Mouse (Mus musculus): Measurements from ENCODE around the gene Trap1. TPM values are rescaled to one million over a fixed set of nuclear protein-coding genes. Genes with fewer than 3 reads are reported as not detected.
A peak's percentile ranks its signal among the peaks of the same experiment; 100 is the strongest.

The Trap1 gene
- polyA plus RNA-seq, 1 experiment from 2014 or later = 61.2 TPM

DNA sequence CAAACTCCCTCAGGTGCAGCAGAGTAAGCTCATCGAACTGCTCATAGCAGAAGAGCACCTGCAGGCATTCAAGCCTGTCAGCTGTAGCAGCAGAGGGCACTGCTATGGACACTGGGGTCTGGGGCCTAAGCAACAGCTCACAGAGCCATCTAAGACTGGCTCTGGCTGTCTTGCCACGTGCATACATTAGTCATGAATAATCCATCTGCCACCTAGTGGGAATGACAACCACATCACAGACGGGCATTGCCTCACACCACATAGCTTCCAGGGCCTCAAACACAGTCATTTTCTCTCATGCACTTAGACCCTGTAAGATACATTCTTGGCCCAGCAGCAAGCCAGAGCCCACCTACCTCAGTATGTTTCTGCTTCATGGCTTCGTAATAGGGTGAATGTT, 32.1 kb downstream of the Trap1 start:
- Histone ChIP-seq H3K27ac (ENCODE audit: low read depth) (no peak overlapping the region), H3K27me3 (ENCODE audit: insufficient read depth, low read length) (no peaks in the 10 kb centered on the region), H3K4me2 (ENCODE audit: low read depth, low read length) (no peak overlapping the region), H3K4me3 (ENCODE audit: low read depth, low read length) (no peak overlapping the region), H3K9me3 (ENCODE audit: low read length) (no peaks in the 10 kb centered on the region), H3K36me3 (replicated peaks; ENCODE audit: insufficient read depth, low read length) (peaks cover 59% of the 10 kb centered on the region), H3K4me1 (ENCODE audit: insufficient read depth) (no peaks in the 10 kb centered on the region), H3K9ac (replicated peaks) (no peak overlapping the region)
- WGBS (ENCODE audit: insufficient replicate concordance) = 78% methylated on average over 4 of the region's 4 CpGs
- no peak for DNase-seq
- TF ChIP-seq CTCF (IDR thresholded peaks at IDR 0.05; ENCODE audit: low read depth) = peak; percentile 18
- no peak for TF ChIP-seq EP300 (IDR thresholded peaks at IDR 0.05; ENCODE audit: low read depth)
- no peak for ATAC-seq

DNA sequence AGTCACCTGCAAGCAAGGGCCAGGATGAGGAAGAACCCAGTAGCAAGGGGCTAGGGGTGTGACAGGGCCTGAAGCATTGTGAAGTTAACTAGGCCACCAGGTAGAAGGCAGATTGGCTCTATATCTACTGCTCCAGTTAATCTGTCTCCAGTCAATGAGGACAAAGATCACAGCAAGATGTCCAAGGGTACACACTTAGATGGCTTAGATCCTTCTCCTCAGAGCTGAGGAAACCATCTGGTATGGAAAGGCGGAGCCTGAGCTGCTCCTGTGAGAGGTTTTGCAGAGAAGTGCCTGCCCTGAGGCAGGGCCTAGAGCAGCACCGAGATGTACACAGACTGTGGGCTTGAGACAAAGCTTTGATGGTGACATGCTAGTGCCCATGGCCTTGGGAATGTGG, 33.5 kb downstream of the Trap1 start:
- TF ChIP-seq CTCF (IDR thresholded peaks at IDR 0.05; ENCODE audit: low read depth) (no peak), EP300 (IDR thresholded peaks at IDR 0.05; ENCODE audit: low read depth) (no peak)
- ATAC-seq (no peak), DNase-seq (no peak)
- Histone ChIP-seq H3K27me3 (ENCODE audit: insufficient read depth, low read length) (no peaks in the 10 kb centered on the region), H3K4me2 (ENCODE audit: low read depth, low read length) (no peak overlapping the region), H3K9me3 (ENCODE audit: low read length) (no peaks in the 10 kb centered on the region), H3K27ac (ENCODE audit: low read depth) (no peak overlapping the region), H3K9ac (replicated peaks) (no peak overlapping the region), H3K36me3 (replicated peaks; ENCODE audit: insufficient read depth, low read length) (peaks cover 57% of the 10 kb centered on the region), H3K4me3 (ENCODE audit: low read depth, low read length) (no peak overlapping the region), H3K4me1 (ENCODE audit: insufficient read depth) (no peaks in the 10 kb centered on the region)
- WGBS (ENCODE audit: insufficient replicate concordance) = 87% methylated on average over 2 of the region's 2 CpGs

DNA sequence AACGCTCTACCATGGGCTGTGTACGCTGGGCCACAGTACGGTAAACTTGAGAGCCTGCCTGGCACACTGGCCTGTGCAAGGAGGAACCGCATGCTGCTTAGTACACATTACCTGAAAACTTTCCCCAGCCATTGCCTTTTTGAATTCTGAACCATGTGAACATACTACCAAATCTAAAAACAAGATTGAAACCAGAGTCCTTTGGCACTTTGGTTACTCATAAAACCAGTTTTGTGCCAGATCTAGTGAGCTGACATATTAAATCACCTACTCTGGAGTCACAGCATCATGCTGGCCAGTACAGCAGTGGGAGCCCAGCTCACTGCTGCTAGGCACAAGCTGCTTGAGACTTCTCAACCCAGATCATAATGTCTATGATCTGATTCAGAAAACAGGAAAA, 36.0 kb downstream of the Trap1 start:
- TF ChIP-seq EP300 (IDR thresholded peaks at IDR 0.05; ENCODE audit: low read depth) = no peak
- no peak for TF ChIP-seq CTCF (IDR thresholded peaks at IDR 0.05; ENCODE audit: low read depth)
- peaks cover 58% of the 10 kb centered on the region for H3K36me3 ChIP-seq (replicated peaks; ENCODE audit: insufficient read depth, low read length)

DNA sequence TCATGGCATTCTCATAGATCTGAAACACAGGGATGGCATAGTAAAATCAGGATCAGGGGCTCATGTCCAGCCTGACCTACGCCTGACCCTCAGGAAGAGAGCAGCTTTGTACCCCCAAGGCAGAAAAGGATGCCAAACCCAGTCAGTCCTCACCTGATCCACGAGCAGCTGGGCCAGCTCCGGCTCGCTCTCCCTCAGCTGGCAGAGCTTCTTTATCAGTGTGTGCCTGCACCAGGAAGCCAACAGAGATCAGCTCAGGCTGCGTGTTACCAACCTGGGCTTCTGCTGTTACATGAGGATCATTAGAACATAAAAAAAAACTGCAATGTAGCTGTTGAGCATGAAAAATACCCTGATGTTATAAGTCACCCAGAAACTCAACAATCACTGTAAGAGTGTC, 37.4 kb downstream of the Trap1 start:
- Histone ChIP-seq H3K4me3 (ENCODE audit: low read depth, low read length) (no peak overlapping the region), H3K9ac (replicated peaks) (no peak overlapping the region), H3K9me3 (ENCODE audit: low read length) (no peaks in the 10 kb centered on the region), H3K27me3 (ENCODE audit: insufficient read depth, low read length) (no peaks in the 10 kb centered on the region), H3K4me2 (ENCODE audit: low read depth, low read length) (no peak overlapping the region), H3K27ac (ENCODE audit: low read depth) (no peak overlapping the region), H3K36me3 (replicated peaks; ENCODE audit: insufficient read depth, low read length) (peaks cover 52% of the 10 kb centered on the region), H3K4me1 (ENCODE audit: insufficient read depth) (no peaks in the 10 kb centered on the region)
- 80% methylated on average over 5 of the region's 5 CpGs for WGBS (ENCODE audit: insufficient replicate concordance)
- no peak for DNase-seq
- ATAC-seq = no peak
- TF ChIP-seq CTCF (IDR thresholded peaks at IDR 0.05; ENCODE audit: low read depth) (no peak), EP300 (IDR thresholded peaks at IDR 0.05; ENCODE audit: low read depth) (no peak)

More for the DNA sequence above, 36.0 kb downstream of the Trap1 start:
- Histone ChIP-seq H3K27me3 (ENCODE audit: insufficient read depth, low read length) (no peaks in the 10 kb centered on the region), H3K4me3 (ENCODE audit: low read depth, low read length) (no peak overlapping the region), H3K9ac (replicated peaks) (no peak overlapping the region), H3K9me3 (ENCODE audit: low read length) (no peaks in the 10 kb centered on the region), H3K4me2 (ENCODE audit: low read depth, low read length) (no peak overlapping the region), H3K4me1 (ENCODE audit: insufficient read depth) (no peaks in the 10 kb centered on the region), H3K27ac (ENCODE audit: low read depth) (no peak overlapping the region)
- no peak for DNase-seq
- WGBS (ENCODE audit: insufficient replicate concordance) = 88% methylated on average over 4 of the region's 4 CpGs
- ATAC-seq = no peak

DNA sequence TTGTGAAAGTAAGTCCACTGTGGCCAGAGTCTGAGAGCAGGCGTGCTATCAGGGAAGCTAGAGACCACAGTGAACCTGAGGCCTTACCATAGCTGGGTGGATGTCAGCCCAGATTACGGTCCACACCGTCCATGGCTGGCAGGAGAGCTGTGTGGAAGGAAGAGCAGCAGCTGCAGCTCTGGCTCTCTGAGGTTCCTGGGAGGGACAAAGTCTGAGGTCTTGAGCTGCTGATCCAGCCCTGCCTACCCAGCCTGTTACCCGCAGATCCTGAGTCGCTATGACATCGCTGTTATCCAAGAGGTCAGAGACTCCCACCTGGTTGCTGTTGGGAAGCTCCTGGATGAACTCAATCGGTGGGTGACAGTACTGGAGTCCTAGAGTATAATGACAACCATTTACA, 39.9 kb downstream of the Trap1 start:
- no peak overlapping the region for H3K4me2 ChIP-seq (ENCODE audit: low read depth, low read length)

DNA sequence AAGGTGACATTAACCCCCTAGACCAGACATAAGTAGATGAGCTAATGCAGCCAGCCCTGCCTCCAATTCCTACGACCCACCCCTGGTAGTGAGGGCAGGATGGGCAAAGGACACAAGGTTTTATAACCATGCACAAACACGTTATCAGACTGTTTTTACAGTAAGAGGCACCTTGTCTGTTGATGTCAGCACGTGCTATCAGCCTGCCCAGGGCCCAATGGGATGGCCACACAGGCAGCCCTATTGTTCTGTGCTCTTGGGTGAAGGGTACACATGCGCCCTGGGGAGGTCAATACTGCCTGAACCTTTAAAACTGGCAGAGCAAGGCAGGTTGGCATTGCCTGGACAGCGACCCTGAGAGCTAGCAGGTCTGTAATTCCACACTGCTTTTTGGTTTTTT, 40.8 kb downstream of the Trap1 start, which contains the start of gene Dnase1:
Dnase1 (plus strand) TSS at position 136 of the 400 bp plus-strand sequence.
- no peak within 1 kb of the TSS for H3K4me2 ChIP-seq (ENCODE audit: low read depth, low read length)
- no peak within 1 kb of the TSS; the same call in 1 of the 2 replicates for H3K27ac ChIP-seq (ENCODE audit: low read depth)
- H3K9me3 ChIP-seq (ENCODE audit: low read length) = no peaks in the 10 kb centered on the region
- peaks cover 3% of the 10 kb centered on the region for H3K4me1 ChIP-seq (ENCODE audit: insufficient read depth)
- peaks cover 33% of the 10 kb centered on the region for H3K36me3 ChIP-seq (replicated peaks; ENCODE audit: insufficient read depth, low read length)
- DNase-seq (no peak), ATAC-seq (no peak)
- whole genome bisulfite sequencing (ENCODE audit: insufficient replicate concordance) = 72% methylated on average over 5 of the region's 5 CpGs
- no peak within 1 kb of the TSS for H3K4me3 ChIP-seq (ENCODE audit: low read depth, low read length)
- H3K9ac ChIP-seq (replicated peaks) = no peak within 1 kb of the TSS
- TF ChIP-seq EP300 (IDR thresholded peaks at IDR 0.05; ENCODE audit: low read depth) = no peak
- TF ChIP-seq CTCF (IDR thresholded peaks at IDR 0.05; ENCODE audit: low read depth) = no peak
- H3K27me3 ChIP-seq (ENCODE audit: insufficient read depth, low read length) = no peaks in the 10 kb centered on the region

More for the DNA sequence above, 39.9 kb downstream of the Trap1 start:
- H3K9ac ChIP-seq (replicated peaks) = no peak overlapping the region
- H3K4me3 ChIP-seq (ENCODE audit: low read depth, low read length) = no peak overlapping the region
- H3K27me3 ChIP-seq (ENCODE audit: insufficient read depth, low read length) = no peaks in the 10 kb centered on the region
- H3K27ac ChIP-seq (ENCODE audit: low read depth) = no peak overlapping the region
- H3K36me3 ChIP-seq (replicated peaks; ENCODE audit: insufficient read depth, low read length) = peaks cover 36% of the 10 kb centered on the region
- 0 out of 2 replicates have a peak, but pooled peaks cover 3% of the 10 kb centered on the region for H3K4me1 ChIP-seq (ENCODE audit: insufficient read depth)
- no peak for TF ChIP-seq CTCF (IDR thresholded peaks at IDR 0.05; ENCODE audit: low read depth)
- TF ChIP-seq EP300 (IDR thresholded peaks at IDR 0.05; ENCODE audit: low read depth) = no peak
- 90% methylated on average over 7 of the region's 7 CpGs for WGBS (ENCODE audit: insufficient replicate concordance)
- H3K9me3 ChIP-seq (ENCODE audit: low read length) = no peaks in the 10 kb centered on the region
- DNase-seq = no peak
- ATAC-seq = no peak

DNA sequence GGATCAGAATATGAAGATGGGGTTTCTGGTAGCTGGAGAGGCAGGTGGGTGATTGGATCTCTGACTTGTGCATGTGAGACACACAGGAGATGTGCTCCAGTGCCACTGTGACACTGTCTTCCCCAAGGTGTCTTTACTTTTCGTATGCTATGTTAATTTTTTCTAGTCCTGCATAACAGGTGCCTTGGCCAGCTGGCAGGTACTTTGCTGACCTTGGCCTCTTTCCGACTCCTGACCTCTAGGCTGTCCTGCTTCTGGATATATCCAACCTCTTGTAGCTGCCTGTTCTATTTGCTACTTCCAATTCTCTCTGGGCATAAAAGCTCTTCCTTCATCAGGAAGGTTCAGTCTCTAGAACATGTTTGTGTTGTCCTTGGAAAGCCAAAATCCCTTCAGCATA, 42.1 kb downstream of the Trap1 start:
- Histone ChIP-seq H3K4me3 (ENCODE audit: low read depth, low read length) (no peak overlapping the region), H3K36me3 (replicated peaks; ENCODE audit: insufficient read depth, low read length) (peaks cover 25% of the 10 kb centered on the region), H3K4me1 (ENCODE audit: insufficient read depth) (peaks cover 3% of the 10 kb centered on the region), H3K9ac (replicated peaks) (no peak overlapping the region), H3K9me3 (ENCODE audit: low read length) (no peaks in the 10 kb centered on the region), H3K4me2 (ENCODE audit: low read depth, low read length) (no peak overlapping the region), H3K27me3 (ENCODE audit: insufficient read depth, low read length) (no peaks in the 10 kb centered on the region), H3K27ac (ENCODE audit: low read depth) (no peak overlapping the region)
- no peak for ATAC-seq
- TF ChIP-seq EP300 (IDR thresholded peaks at IDR 0.05; ENCODE audit: low read depth) (no peak), CTCF (IDR thresholded peaks at IDR 0.05; ENCODE audit: low read depth) (no peak)
- no peak for DNase-seq
- 75% methylated on average over 2 of the region's 2 CpGs for WGBS (ENCODE audit: insufficient replicate concordance)

Data from liver, postnatal 0 days (tissue).